Mouse (Mus musculus): ENCODE measurements around the gene Pgk2.
"Not testable (repeated sequence)": the region's sequence is repeated elsewhere in the genome, so short reads cannot be mapped to it uniquely, and the experiment has no call there.

The Pgk2 gene

DNA sequence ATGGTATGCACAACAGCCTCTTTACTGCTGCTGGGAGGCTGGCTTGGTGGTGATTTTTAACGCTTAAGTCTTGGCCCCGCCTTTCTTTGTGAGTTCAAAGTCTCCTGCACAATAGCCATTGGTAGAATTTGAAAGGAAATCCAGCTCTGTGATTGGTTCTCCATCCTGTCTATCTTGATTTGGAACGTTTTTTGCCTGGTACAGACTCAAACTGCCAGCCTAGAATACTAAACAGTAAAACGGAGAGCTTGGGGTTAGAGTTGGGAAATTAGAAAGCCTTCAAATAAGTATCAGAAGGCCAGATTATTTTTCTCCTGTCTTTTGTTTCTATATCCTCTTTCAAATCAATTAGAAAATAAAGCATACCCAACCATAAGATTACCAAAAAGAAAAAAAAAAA, at the start of gene Pgk2:
Pgk2 (minus strand) TSS at position 101 of the 400 bp plus-strand sequence.
- no peak for DNase-seq (ENCODE audit: low spot score)

- DNase-seq (ENCODE audit: low spot score), result no peak
These were observed 44.0 kb upstream of the Pgk2 start for GRCm38 (mm10) chr17:40252487-40252886.

GRCm38 (mm10) chr17:40242135-40242534, 33.7 kb upstream of the Pgk2 start, which contains the start of gene Crisp3:
Gene Crisp3, minus strand, starts transcription at chr17:40242288.
- DNase-seq (ENCODE audit: low spot score), result no peak

DNA sequence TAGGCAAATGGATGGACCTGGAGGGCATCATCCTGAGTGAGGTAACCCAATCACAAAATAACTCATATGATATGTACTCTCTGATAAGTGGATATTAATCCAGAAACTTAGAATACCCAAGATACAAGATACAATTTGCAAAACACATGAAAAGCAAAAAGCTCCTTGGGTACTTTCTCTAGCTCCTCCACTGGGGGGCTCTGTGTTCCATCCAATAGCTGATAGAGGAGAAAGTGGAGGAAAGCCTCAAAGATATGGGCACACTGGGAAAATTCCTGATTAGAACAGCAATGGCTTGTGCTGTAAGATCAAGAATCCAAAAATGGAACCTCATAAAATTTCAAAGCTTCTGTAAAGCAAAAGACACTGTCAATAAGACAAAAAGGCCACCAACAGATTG, 6.6 kb downstream of the Pgk2 start:
- DNase-seq (ENCODE audit: low spot score), result not testable (repeated sequence)

GRCm38 (mm10) chr17:40190192-40190591, 18.2 kb downstream of the Pgk2 start:
- not testable (repeated sequence) for DNase-seq (ENCODE audit: low spot score)

- DNase-seq (ENCODE audit: low spot score), result not testable (repeated sequence)
These were observed 50.6 kb downstream of the Pgk2 start for GRCm38 (mm10) chr17:40157729-40158359.

All from adipocyte (in vitro differentiated cells).